Mouse (Mus musculus) embryonic facial prominence, embryonic 15.5 days (tissue): Measurements from ENCODE around the gene Gm10719. TPM values are rescaled to one million over a fixed set of nuclear protein-coding genes. Genes with fewer than 3 reads are reported as not detected.
"Not testable (repeated sequence)": the region's sequence is repeated elsewhere in the genome, so short reads cannot be mapped to it uniquely, and the experiment has no call there.

Experiments used
- ATAC-seq: fragments of 200-750 bp; cut with Nextera tagmentation; 2 replicates; pipeline ENCODE4 v1.8.0; 2017; ENCODE audit warnings: low read depth, moderate TSS enrichment; ENCODE audit not compliant: insufficient number of reproducible peaks, low FRiP score, low TSS enrichment
- H3K27ac ChIP-seq: fragments of 300-500 bp; sonication (generic); replicated peaks from 2 replicates; pipeline ENCODE4 v1.5.1; 2015; ENCODE audit warnings: mild to moderate bottlenecking, inconsistent platforms
- H3K27me3 ChIP-seq: fragments of 300-500 bp; sonication (generic); 2 replicates; pipeline ENCODE4 v1.6.1; 2015; ENCODE audit warnings: inconsistent platforms
- H3K36me3 ChIP-seq: fragments of 300-500 bp; sonication (generic); 2 replicates; pipeline ENCODE4 v1.6.1; 2015; ENCODE audit warnings: mild to moderate bottlenecking, inconsistent platforms
- H3K4me1 ChIP-seq: fragments of 300-500 bp; sonication (generic); 2 replicates; pipeline ENCODE4 v1.6.1; 2015; ENCODE audit warnings: inconsistent platforms
- H3K4me2 ChIP-seq: fragments of 300-500 bp; sonication (generic); replicated peaks from 2 replicates; pipeline ENCODE4 v1.6.1; 2015; ENCODE audit warnings: mild to moderate bottlenecking, inconsistent platforms
- H3K4me3 ChIP-seq: fragments of 300-500 bp; sonication (generic); replicated peaks from 2 replicates; pipeline ENCODE4 v1.5.1; 2015; ENCODE audit warnings: mild to moderate bottlenecking, inconsistent platforms
- H3K9ac ChIP-seq: fragments of 300-500 bp; sonication (generic); 2 replicates; pipeline ENCODE4 v1.6.1; 2015; ENCODE audit warnings: inconsistent platforms
- H3K9me3 ChIP-seq: fragments of 300-500 bp; sonication (generic); replicated peaks from 2 replicates; pipeline ENCODE4 v1.6.1; 2016; ENCODE audit warnings: inconsistent platforms
- WGBS: fragments of 180-500 bp; shearing (Covaris S2); methylation state at CpG from one replicate; pipeline ENCODE4 v1.1.7; 2015; 5-methylcytosine and 5-hydroxymethylcytosine counted together
- polyA plus RNA-seq: library from polyadenylated mRNA; unstranded; fragments of >200 nt; fragmentation: Nextera tagmentation; extraction: Ambion mirVana; gene quantifications from 2 replicates; pipeline ENCODE4 v1.2.1, GENCODE M21; 2015

Gene Gm10719
- polyA plus RNA-seq: not detected in 2 replicates

DNA sequence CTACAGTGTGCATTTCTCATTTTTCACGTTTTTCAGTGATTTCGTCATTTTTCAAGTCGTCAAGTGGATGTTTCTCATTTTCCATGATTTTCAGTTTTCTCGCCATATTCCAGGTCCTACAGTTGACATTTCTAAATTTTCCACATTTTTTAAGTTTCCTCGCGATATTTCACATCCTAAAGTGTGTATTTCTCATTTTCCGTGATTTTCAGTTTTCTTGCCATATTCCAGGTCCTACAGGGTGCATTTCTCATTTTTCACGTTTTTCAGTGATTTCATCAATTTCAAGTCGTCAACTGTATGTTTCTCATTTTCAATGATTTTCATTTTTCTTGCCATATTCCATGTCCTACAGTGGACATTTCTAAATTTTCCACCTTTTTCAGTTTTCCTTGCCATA is at the start of gene Gm10719:
Gene Gm10719, plus strand, starts transcription at position 301 of the 400 bp plus-strand sequence.
- H3K9me3 ChIP-seq, H3K4me1 ChIP-seq, H3K27me3 ChIP-seq, H3K4me2 ChIP-seq, ATAC-seq, H3K36me3 ChIP-seq, H3K27ac ChIP-seq, H3K4me3 ChIP-seq, H3K9ac ChIP-seq: not testable (repeated sequence)
- 44% methylated on average over 2 of the region's 9 CpGs for WGBS

DNA sequence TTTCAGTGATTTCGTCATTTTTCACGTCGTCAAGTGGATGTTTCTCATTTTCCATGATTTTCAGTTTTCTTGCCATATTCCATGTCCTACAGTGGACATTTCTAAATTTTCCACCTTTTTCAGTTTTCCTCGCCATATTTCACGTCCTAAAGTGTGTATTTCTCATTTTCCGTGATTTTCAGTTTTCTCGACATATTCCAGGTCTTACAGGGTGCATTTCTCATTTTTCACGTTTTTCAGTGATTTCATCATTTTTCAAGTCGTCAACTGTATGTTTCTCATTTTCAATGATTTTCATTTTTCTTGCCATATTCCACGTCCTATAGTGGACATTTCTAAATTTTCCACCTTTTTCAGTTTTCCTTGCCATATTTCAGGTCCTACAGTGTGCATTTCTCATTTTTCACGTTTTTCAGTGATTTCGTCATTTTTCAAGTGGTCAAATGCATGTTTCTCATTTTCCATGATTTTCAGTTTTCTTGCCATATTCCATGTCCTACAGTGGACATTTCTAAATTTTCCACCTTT is 16.7 kb upstream of the Gm10719 start, which contains the start of gene Gm10722:
Gene Gm10722, plus strand, starts transcription at position 478 of the 528 bp plus-strand sequence.
- not testable (repeated sequence) for H3K27ac ChIP-seq, H3K36me3 ChIP-seq
- 73% methylated on average over 12 of the region's 12 CpGs for WGBS

DNA sequence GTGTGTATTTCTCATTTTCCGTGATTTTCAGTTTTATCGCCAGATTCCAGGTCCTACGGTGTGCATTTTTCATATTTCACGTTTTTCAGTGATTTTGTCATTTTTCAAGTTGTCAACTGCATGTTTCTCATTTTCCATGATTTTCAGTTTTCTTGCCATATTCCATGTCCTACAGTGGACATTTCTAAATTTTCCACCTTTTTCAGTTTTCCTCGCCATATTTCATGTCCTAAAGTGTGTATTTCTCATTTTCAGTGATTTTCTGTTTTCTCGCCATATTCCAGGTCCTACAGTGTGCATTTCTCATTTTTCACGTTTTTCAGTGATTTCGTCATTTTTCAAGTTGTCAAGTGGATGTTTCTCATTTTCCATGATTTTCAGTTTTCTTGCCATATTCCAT is 16.2 kb upstream of the Gm10719 start:
- not testable (repeated sequence) for H3K9me3 ChIP-seq, H3K36me3 ChIP-seq, H3K4me1 ChIP-seq, H3K4me3 ChIP-seq, H3K4me2 ChIP-seq, H3K9ac ChIP-seq, H3K27me3 ChIP-seq, ATAC-seq, H3K27ac ChIP-seq
- 65% methylated on average over 8 of the region's 8 CpGs for WGBS

More for the DNA sequence above, 16.7 kb upstream of the Gm10719 start, which contains the start of gene Gm10722:
- H3K9me3 ChIP-seq, H3K4me1 ChIP-seq, ATAC-seq, H3K4me3 ChIP-seq, H3K4me2 ChIP-seq, H3K27me3 ChIP-seq, H3K9ac ChIP-seq: not testable (repeated sequence)

DNA sequence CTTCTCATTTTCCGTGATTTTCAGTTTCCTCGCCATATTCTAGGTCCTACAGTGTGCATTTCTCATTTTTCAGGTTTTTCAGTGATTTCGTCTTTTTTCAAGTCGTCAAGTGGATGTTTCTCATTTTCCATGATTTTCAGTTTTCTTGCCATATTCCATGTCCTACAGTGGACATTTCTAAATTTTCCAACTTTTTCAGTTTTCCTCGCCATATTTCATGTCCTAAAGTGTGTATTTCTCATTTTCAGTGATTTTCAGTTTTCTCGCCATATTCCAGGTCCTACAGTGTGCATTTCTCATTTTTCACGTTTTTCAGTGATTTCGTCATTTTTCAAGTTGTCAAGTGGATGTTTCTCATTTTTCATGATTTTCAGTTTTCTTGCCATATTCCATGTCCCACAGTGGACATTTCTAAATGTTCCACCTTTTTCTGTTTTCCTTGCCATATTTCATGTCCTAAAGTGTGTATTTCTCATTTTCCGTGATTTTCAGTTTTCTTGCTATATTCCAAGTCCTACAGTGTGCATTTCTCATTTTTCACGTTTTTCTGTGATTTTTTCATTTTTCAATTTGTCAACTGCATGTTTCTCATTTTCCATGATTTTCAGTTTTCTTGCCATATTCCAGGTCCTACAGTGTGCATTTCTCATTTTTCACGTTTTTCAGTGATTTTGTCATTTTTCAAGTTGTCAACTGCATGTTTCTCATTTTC is 15.1 kb upstream of the Gm10719 start:
- H3K27me3 ChIP-seq, H3K36me3 ChIP-seq, H3K4me1 ChIP-seq, H3K27ac ChIP-seq, H3K9ac ChIP-seq, H3K4me2 ChIP-seq, H3K9me3 ChIP-seq, H3K4me3 ChIP-seq: not testable (repeated sequence)
- WGBS: 67% methylated on average over 9 of the region's 11 CpGs
- ATAC-seq: peak; percentile 87

DNA sequence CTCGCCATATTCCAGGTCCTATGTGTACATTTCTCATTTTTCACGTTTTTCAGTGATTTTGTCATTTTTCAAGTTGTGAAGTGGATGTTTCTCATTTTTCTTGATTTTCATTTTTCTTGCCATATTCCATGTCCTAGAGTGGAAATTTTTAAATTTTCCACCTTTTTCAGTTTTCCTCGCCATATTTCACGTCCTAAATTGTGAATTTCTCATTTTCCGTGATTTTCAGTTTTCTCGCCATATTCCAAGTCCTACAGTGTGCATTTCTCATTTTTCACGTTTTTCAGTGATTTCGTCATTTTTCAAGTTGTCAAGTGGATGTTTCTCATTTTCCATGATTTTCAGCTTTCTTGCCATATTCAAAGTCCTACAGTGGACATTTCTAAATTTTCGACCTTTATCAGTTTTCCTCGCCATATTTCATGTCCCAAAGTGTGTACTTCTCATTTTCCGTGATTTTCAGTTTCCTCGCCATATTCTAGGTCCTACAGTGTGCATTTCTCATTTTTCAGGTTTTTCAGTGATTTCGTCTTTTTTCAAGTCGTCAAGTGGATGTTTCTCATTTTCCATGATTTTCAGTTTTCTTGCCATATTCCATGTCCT is 14.3 kb upstream of the Gm10719 start, which contains the start of gene Gm11168:
Gene Gm11168, plus strand, starts transcription at position 553 of the 603 bp plus-strand sequence.
- not testable (repeated sequence) for H3K9me3 ChIP-seq, H3K4me1 ChIP-seq, H3K27ac ChIP-seq, H3K4me2 ChIP-seq, H3K36me3 ChIP-seq, H3K27me3 ChIP-seq, H3K9ac ChIP-seq, H3K4me3 ChIP-seq, ATAC-seq
- 74% methylated on average over 6 of the region's 14 CpGs for WGBS

DNA sequence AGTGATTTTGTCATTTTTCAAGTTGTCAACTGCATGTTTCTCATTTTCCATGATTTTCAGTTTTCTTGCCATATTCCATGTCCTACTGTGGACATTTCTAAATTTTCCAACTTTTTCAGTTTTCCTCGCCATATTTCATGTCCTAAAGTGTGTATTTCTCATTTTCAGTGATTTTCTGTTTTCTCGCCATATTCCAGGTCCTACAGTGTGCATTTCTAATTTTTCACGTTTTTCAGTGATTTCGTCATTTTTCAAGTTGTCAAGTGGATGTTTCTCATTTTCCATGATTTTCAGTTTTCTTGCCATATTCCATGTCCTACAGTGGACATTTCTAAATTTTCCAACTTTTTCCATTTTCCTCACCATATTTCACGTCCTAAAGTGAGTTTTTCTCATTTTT is 11.0 kb upstream of the Gm10719 start:
- not testable (repeated sequence) for H3K27ac ChIP-seq, H3K27me3 ChIP-seq, H3K9ac ChIP-seq, ATAC-seq, H3K9me3 ChIP-seq, H3K4me2 ChIP-seq, H3K4me1 ChIP-seq, H3K4me3 ChIP-seq, H3K36me3 ChIP-seq
- 83% methylated on average over 1 of the region's 5 CpGs for WGBS

DNA sequence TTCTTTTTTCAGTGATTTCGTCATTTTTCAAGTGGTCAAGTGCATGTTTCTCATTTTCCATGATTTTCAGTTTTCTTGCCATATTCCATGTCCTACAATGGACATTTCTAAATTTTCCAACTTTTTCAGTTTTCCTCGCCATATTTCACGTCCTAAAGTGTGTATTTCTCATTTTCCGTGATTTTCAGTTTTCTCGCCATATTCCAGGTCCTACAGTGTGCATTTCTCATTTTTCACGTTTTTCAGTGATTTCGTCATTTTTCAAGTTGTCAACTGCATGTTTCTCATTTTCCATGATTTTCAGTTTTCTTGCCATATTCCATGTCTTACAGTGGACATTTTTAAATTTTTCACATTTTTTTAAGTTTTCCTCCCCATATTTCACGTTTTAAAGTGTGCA is 10.6 kb upstream of the Gm10719 start:
- ATAC-seq: peak; percentile 79
- not testable (repeated sequence) for H3K36me3 ChIP-seq, H3K9me3 ChIP-seq, H3K4me2 ChIP-seq, H3K9ac ChIP-seq, H3K4me1 ChIP-seq, H3K27me3 ChIP-seq, H3K4me3 ChIP-seq, H3K27ac ChIP-seq
- 75% methylated on average over 8 of the region's 8 CpGs for WGBS

DNA sequence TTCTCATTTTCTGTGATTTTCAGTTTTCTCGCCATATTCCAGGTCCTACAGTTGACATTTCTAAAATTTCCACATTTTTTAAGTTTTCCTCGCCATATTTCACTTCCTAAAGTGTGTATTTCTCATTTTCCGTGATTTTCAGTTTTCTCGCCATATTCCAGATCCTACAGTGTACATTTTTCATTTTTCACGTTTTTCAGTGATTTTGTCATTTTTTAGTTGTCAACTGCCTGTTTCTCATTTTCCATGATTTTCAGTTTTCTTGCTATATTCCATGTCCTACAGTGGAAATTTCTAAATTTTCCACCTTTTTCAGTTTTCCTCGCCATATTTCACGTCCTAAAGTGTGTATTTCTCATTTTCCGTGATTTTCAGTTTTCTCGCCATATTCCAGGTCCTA is 9.9 kb upstream of the Gm10719 start:
- peak; percentile 32 for ATAC-seq
- H3K27me3 ChIP-seq, H3K4me1 ChIP-seq, H3K27ac ChIP-seq, H3K9ac ChIP-seq, H3K9me3 ChIP-seq, H3K36me3 ChIP-seq, H3K4me3 ChIP-seq, H3K4me2 ChIP-seq: not testable (repeated sequence)
- WGBS: 75% methylated on average over 8 of the region's 9 CpGs

DNA sequence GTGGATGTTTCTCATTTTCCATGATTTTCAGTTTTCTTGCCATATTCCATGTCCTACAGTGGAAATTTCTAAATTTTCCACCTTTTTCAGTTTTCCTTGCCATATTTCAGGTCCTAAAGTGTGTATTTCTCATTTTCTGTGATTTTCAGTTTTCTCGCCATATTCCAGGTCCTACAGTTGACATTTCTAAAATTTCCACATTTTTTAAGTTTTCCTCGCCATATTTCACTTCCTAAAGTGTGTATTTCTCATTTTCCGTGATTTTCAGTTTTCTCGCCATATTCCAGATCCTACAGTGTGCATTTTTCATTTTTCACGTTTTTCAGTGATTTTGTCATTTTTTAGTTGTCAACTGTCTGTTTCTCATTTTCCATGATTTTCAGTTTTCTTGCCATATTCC is 7.9 kb upstream of the Gm10719 start:
- H3K27me3 ChIP-seq, H3K4me3 ChIP-seq, H3K9ac ChIP-seq, H3K4me1 ChIP-seq, H3K9me3 ChIP-seq, H3K27ac ChIP-seq, H3K4me2 ChIP-seq, H3K36me3 ChIP-seq: not testable (repeated sequence)
- WGBS: no CpG with 5 or more reads among the region's 5 CpGs
- ATAC-seq: peak; percentile 57; the same call in 1 of the 2 replicates

DNA sequence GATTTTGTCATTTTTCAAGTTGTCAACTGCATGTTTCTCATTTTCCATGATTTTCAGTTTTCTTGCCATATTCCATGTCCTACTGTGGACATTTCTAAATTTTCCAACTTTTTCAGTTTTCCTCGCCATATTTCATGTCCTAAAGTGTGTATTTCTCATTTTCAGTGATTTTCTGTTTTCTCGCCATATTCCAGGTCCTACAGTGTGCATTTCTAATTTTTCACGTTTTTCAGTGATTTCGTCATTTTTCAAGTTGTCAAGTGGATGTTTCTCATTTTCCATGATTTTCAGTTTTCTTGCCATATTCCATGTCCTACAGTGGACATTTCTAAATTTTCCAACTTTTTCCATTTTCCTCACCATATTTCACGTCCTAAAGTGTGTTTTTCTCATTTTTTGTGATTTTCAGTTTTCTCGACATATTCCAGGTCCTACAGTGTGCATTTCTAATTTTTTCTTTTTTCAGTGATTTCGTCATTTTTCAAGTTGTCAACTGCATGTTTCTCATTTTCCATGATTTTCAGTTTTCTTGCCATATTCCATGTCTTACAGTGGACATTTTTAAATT is 5.1 kb upstream of the Gm10719 start:
- H3K9ac ChIP-seq, H3K4me1 ChIP-seq, H3K36me3 ChIP-seq, H3K9me3 ChIP-seq, H3K4me2 ChIP-seq, ATAC-seq, H3K27ac ChIP-seq, H3K27me3 ChIP-seq, H3K4me3 ChIP-seq: not testable (repeated sequence)
- WGBS: 78% methylated on average over 3 of the region's 7 CpGs

DNA sequence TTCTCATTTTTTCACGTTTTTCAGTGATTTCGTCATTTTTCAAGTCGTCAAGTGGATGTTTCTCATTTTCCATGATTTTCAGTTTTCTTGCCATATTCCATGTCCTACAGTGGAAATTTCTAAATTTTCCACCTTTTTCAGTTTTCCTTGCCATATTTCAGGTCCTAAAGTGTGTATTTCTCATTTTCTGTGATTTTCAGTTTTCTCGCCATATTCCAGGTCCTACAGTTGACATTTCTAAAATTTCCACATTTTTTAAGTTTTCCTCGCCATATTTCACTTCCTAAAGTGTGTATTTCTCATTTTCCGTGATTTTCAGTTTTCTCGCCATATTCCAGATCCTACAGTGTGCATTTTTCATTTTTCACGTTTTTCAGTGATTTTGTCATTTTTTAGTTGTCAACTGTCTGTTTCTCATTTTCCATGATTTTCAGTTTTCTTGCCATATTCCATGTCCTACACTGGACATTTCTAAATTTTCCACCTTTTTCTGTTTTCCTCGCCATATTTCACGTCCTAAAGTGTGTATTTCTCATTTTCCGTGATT is 4.4 kb upstream of the Gm10719 start, which contains the start of gene Gm10721:
Gene Gm10721, plus strand, starts transcription at position 408 of the 547 bp plus-strand sequence.
- not testable (repeated sequence) for H3K9ac ChIP-seq, H3K4me2 ChIP-seq, H3K27ac ChIP-seq, H3K36me3 ChIP-seq, H3K9me3 ChIP-seq, H3K27me3 ChIP-seq, H3K4me1 ChIP-seq, H3K4me3 ChIP-seq
- WGBS: 55% methylated on average over 1 of the region's 11 CpGs
- peak; percentile 55 for ATAC-seq
